Mouse (Mus musculus): ENCODE data around the gene Pyurf.
A peak's percentile ranks its signal among the peaks of the same experiment; 100 is the strongest.

The Pyurf gene

DNA sequence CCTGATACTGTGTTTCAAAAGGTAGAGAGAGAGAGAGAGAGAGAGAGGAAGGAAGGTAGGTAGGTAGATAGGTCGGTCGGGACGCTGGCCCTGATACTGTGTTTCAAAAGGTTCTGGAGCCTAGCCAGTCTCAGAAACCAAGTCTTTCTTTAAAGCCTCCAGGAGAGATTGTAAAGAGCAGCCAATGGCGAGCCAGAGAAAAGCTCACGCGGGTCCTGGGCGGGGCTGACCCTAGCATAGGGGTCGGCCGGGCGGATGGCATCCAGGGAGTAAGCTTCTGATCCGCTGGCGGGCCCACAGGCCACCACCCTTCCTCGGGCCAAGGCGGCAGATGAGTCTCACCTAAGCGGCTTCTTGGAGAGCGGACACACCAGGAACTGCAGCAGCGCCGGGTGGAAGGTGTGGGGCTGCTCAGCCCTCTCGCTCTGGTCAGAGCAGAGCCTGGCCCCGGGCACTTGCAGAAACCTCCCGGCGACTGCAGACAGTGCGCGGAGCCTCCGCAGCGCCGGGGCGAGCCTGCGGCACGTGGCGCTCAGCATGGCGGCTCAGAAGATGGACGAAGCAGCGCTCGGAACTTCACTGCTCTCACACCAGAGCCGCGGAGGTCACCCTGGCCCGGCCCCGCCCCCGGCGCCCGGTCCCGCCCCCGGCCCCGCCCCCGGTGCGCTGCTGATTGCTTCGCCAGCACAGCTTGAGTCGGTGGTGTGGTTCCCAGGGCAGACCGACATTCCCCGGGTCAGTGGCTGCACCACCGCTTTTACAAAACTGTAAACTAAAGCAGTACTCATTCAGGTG, at the start of gene Pyurf:
Pyurf (minus strand) TSS at position 612 of the 795 bp plus-strand sequence.
- DNase-seq (ENCODE audit: low read depth, low spot score): peak; percentile 92

DNA sequence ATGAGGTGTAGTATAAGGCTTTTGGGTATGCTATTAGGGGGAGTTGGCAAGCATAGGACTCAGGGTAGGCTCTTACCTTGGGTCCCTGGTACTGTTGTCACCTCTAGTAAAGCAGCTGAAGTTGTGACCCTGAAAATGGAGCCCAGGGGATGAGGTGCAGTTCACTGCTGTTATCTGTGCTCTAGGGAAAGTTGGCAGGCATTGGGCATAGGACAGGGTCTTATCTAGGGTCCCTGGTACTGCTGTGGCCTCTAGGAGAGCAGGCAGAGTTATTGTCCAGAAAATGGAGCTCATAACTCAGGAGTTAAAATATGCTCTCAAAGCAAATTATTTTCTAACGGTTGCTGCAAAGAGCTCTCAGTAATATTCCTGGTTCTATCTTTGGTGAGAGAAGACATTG, 29.5 kb upstream of the Pyurf start:
- no peak for DNase-seq (ENCODE audit: low read depth, low spot score)

DNA sequence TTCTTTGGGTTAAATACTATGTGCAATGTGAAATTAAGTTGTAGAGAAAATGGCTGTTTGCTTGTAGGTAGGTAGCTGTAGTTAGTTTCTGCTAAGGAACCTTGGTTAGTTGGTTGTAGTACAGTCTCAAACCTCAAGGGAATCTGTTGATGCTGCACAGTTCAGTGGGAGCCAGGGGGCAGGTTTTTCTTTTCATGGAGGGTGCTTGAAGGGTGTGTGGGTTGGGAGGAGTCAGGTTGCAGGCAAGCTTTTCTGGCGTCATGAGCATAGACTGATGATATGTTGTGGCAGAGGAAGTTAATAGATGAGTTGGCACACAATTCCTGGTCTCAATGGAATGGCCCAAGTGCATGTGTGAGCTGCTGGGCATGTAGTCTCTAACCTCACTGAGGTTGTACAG, 19.8 kb upstream of the Pyurf start:
- no peak for DNase-seq (ENCODE audit: low read depth, low spot score)

DNA sequence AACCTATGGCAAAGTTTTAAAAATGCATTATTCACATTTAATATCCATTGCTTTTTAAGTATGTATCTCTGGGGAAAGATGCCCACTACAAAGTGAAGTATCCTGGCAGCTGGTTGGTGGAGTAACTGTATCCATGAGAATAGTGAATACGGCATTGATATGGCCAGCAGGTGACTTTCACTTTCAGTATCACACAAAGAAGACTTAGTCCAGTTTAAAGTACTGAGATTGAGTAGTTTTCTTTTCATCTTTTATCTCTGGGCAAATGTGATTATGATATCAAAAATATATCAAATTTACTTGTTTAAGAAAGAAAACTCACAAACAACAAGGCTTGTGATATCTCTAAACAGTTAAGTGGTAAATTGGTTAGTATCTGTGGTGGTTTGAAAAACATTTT, 14.8 kb upstream of the Pyurf start:
- DNase-seq (ENCODE audit: low read depth, low spot score): peak; percentile 59

DNA sequence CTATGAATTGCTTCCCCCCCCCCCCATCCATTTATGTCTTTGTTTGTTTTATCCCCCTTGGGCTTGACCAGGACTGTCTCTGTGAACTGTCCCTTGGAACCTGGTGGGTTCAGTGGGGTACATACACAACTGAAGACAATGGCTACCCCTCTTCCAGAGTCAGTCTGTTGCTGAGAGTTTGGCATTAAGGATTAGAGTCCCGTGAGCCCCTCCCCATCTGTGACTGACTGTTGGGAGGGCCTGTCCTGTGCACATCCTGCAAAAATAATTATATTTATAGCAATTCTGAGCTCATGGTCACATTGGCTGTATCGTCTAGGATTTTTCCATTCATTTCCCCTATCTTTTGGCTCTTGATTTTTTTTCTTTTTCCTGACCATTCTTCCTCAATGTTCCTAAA, 11.8 kb upstream of the Pyurf start:
- DNase-seq (ENCODE audit: low read depth, low spot score): no peak

DNA sequence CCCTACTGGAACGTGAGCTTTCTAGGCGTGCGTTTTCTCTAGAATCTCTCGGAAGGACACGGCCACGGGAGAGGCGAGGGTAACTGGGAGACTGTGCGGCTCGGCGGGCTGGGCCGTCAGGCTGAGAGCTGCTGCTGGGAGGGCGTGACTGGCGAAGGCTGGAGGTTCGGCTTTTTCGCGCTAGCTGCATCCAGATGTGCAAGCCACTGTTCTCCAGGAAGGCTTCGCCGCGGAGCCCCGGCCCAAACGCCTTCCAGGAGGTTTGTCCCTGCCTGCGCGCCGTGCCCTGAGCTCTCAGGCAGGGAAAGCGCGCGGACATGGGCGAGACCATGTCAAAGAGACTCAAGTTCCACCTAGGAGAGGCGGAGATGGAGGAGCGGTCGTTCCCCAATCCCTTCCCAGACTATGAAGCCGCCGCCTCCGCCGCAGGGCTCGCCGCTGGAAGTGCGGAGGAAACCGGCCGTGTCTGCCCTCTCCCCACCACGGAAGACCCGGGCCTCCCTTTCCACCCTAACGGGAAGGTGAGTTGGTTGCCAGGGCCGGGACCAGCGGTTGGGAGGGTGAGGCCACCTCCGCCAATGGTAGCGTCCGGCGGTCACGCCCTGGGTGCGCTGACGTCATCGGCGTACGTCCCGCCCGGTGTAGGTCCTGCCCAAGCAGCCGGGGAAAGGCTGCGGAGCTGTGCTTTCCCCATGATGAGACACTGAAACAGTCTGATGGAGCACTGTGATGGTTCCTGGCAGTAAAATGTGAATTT, 11.0 kb upstream of the Pyurf start:
- peak; percentile 99 for DNase-seq (ENCODE audit: low read depth, low spot score)

DNA sequence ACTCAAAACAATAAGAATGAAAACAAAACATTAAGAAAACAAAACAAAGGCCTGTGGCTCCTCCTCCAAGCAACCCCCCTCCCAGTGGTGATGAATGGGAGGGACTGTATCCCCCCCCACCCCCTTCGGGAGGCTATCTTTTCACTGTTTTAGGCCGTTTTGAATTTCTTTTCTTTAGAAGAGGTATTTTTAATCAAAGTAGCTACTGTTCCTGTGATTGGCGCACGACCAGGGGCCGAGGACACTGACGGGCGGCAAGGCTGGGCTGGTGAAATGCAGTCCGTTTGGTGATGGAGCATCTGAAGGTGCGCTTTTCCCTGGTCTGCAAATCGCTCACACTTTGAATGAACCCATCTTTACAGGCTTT, 10.5 kb upstream of the Pyurf start, which contains the start of gene Lancl2:
Lancl2 (plus strand) TSS at position 165 of the 367 bp plus-strand sequence.
- DNase-seq (ENCODE audit: low read depth, low spot score): no peak

DNA sequence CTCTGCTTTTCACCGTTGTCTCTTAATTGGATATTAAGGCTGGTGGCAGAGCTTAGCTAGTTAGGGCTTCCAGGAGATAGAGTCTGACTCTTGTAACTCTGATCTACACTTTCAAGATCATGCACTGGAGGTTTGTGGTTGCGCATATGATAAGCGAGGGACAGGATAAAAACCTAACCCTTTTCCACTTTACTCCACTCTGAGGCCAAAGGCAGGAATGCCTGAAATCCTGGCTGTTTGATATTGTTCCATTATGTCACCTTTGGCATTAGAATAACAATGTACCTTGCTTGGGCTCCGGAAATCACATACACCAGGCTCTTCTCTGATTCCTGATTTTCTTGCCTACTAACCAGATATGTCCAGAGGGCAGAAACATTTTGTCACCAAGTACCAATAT, 9.8 kb upstream of the Pyurf start:
- DNase-seq (ENCODE audit: low read depth, low spot score): no peak

DNA sequence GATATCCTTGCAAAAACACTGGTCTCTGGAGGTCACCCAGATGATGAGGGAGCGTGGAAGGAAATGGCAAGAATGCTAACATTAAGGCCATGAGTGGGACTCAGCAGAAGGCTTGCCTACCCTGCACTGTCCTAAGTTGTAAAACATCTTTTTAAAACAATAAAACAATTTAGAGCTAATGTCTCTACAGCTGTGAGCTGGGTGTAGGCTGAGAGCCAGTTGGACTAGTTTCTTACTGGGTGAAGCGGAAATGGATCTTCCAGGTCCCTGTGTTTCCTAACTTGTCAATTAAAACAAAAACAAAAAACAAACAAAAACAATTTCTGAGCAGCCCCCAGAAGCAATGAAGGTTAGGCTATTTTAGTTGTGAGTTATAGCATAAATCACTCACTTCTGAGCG, 1.2 kb upstream of the Pyurf start:
- no peak for DNase-seq (ENCODE audit: low read depth, low spot score)

DNA sequence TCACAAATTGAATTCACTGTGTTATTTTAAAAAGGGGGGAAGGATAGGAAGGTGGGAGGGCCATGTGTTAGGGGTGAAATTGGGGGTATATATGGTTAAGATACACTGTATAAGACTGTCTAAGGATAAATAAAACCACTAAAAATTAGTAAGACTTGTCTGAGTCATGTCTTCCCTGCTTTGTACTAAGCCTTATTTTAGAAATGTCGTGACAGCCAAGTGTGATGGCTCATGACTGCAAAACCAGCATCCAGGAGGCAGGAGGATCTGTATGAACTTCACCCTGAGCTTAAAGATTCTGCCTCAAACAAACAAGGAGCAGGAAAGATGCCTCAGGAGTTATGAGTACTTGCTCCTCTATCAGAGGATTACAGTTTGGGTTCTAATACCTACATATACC, 7.7 kb downstream of the Pyurf start:
- DNase-seq (ENCODE audit: low read depth, low spot score): no peak

DNA sequence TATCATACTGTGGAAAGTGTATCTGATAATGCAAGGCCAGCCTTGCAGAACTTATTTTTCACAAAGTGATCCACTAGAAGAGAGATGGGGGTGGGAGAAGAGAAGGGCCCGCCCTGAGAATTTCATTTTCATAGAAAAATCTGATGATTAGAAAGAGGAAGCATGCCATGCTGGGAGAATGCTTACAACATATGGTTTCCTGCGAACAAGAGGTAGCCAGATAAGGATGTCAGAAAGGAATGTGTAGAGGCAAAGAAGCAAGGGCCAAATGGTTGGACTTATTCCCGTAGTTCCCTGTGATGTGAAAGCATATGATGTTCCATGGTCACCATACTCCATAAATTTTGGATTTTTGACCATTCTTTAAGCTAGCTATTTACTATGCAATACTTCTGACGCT, 30.6 kb downstream of the Pyurf start:
- DNase-seq (ENCODE audit: low read depth, low spot score): no peak

DNA sequence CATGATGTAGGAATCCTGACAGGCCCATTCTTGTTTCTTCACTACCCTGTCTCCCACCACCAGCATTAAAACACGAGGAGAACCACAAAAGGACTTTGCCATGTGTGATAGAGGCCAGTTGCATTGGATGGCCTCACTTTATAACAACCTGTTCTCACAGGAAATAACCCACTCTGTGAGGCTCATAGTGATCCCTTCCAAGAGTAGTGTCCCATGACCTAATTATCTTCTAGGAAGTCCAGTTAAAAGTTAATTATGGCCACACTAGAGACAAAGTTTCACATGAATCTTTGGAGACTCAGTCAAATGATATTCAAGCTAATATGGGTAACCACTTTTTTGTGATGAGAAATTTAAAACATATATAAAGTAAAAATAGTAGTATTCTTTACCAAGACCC, 44.6 kb downstream of the Pyurf start:
- no peak for DNase-seq (ENCODE audit: low read depth, low spot score)

DNA sequence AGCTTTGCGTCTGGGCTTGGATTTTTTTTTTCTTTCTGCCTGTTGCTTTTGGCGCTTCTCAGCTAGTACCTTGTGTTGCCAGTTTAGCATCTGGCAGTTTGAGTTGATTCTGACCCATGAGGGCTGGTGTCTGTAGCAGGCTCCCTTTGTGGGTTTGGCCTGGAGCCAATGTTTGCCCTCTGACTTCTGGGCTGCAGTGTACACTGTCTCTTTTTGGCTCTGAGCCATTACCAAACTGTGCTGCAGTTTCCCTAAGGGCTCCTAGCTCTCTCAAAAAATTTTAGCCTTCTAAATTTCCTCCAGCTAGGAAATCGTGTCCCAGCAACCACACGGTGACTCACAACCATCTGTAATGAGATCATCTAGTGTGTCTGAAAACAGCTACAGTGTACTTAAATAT, 50.1 kb downstream of the Pyurf start:
- peak; percentile 40 for DNase-seq (ENCODE audit: low read depth, low spot score)

DNA sequence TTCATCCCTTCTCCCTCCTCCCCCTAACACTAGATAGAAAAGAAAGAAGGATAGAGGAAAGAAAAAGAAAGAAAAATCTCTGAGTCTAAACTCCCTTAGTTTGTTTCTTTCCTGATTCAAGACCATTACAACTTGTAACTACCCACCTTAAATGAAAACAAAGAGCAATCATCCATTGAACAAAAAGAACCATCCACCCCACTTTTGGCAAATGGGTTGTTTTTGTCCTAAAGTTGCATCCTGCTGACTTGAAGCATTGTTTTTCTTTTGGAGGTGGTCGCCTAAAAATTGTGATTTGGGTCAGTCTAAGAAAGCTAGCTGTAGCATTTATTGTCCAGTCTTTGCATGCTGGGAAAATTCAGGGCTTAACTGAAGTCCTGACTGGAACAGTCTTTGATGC, 52.3 kb downstream of the Pyurf start:
- DNase-seq (ENCODE audit: low read depth, low spot score): no peak

All from A20 (cell line).